ENCODE assay signal across 8 mouse cellular contexts in the genomic region with DNA sequence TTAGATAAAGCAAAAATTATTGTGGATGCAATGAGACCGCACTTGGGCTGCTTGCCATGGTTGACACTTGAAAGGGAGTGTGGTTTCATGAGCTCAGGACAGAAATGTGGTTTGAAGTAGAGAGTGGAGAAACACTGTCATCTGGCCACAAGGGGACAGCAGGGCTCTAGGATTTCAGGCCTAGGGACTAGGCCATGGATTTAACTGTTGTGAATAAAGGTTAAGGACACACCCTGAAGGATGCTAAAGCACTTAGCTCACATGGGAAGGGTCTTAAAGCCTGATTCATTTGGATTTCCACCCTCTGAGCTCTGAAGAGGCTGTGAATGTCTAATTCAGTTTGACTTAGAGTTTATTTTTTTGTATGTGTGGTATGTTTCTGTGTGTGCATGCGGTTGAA. TPM values are rescaled to one million over a fixed set of nuclear protein-coding genes. Genes with fewer than 3 reads are reported as not detected.
DNase-seq lines count a peak whose midpoint lies in the region; ATAC-seq lines count a peak whose summit lies in the region.

No protein-coding gene starts in this region.

- no peaks in the 10 kb centered on the region for H3K36me3 ChIP-seq in kidney, embryonic 14.5 days (ENCODE audit: control insufficient read depth, insufficient read depth, low read length)
- no peaks in the 10 kb centered on the region for H3K36me3 ChIP-seq in lung, embryonic 16.5 days (ENCODE audit: control insufficient read depth, insufficient read depth, low read length)

- H3K4me3 ChIP-seq in kidney, embryonic 14.5 days (ENCODE audit: low read length) = no peak overlapping the region
- no peak overlapping the region for H3K4me3 ChIP-seq in lung, embryonic 16.5 days (ENCODE audit: low read length)

- H3K4me2 ChIP-seq in kidney, embryonic 14.5 days (replicated peaks; ENCODE audit: low read depth, low read length) = no peak overlapping the region
- H3K4me2 ChIP-seq in lung, embryonic 16.5 days (ENCODE audit: low read depth, low read length) = no peak overlapping the region

- H3K4me1 ChIP-seq in kidney, embryonic 14.5 days (ENCODE audit: control insufficient read depth, insufficient read depth, low read length) = 0 out of 2 replicates have a peak, but pooled peaks cover 3% of the 10 kb centered on the region
- peaks cover 16% of the 10 kb centered on the region for H3K4me1 ChIP-seq in lung, embryonic 16.5 days (replicated peaks; ENCODE audit: control insufficient read depth, insufficient read depth, low read length)

- no peaks in the 10 kb centered on the region for H3K27me3 ChIP-seq in kidney, embryonic 14.5 days (ENCODE audit: control insufficient read depth, insufficient read depth, low read length)
- no peaks in the 10 kb centered on the region for H3K27me3 ChIP-seq in lung, embryonic 16.5 days (ENCODE audit: control insufficient read depth, insufficient read depth, low read depth, low read length)

- ATAC-seq in CD4-positive, CD25-positive, alpha-beta regulatory T cell, adult 4 months = no peak
- 0 out of 2 replicates have a peak, but pooled peaks have one; percentile 46 for ATAC-seq in kidney, embryonic 14.5 days (ENCODE audit: low FRiP score, low TSS enrichment)
- ATAC-seq in lung, embryonic 16.5 days (ENCODE audit: low read depth) = peak; percentile 46; the same call in 1 of the 2 replicates

- no peak overlapping the region for H3K27ac ChIP-seq in kidney, embryonic 14.5 days (ENCODE audit: low read depth, low read length)
- H3K27ac ChIP-seq in lung, embryonic 16.5 days (ENCODE audit: low read length) = no peak overlapping the region

- H3K9me3 ChIP-seq in kidney, embryonic 14.5 days (ENCODE audit: control insufficient read depth, low read length) = no peaks in the 10 kb centered on the region
- no peaks in the 10 kb centered on the region for H3K9me3 ChIP-seq in lung, embryonic 16.5 days (ENCODE audit: control insufficient read depth, low read length)

- 80% methylated on average over 2 of the region's 2 CpGs for WGBS in kidney, embryonic 14.5 days
- WGBS in lung, embryonic 16.5 days = 69% methylated on average over 2 of the region's 2 CpGs

- H3K9ac ChIP-seq in kidney, embryonic 14.5 days (ENCODE audit: low read depth, low read length) = no peak overlapping the region
- no peak overlapping the region for H3K9ac ChIP-seq in lung, embryonic 16.5 days (ENCODE audit: low read length)

- DNase-seq in CD4-positive, CD25-positive, alpha-beta regulatory T cell, adult 2 months (ENCODE audit: low read depth, low spot score) = peak; percentile 39
- peak; percentile 52 for DNase-seq in urinary bladder, postnatal 14 days (ENCODE audit: low spot score)
- no peak for DNase-seq in urinary bladder, postnatal 10 days (ENCODE audit: low spot score)
- DNase-seq in gastrocnemius, adult 18-20 months (ENCODE audit: low spot score) = peak; percentile 47
- peak; percentile 64 for DNase-seq in retina, postnatal 1 day

RNA-seq across cellular contexts. Expression of a gene that starts 57.9 kb away (rescaled TPM):
- polyA plus RNA-seq in CD4-positive, CD25-positive, alpha-beta regulatory T cell, adult 4 months (2017; shearing (Covaris generic)) = under 1 TPM; 0.73 to 0.79 TPM
- not detected for total RNA-seq in gastrocnemius, adult 18-20 months (2021)
- polyA plus RNA-seq in kidney, embryonic 14.5 days (2014; fragmentation: Nextera tagmentation; extraction: Ambion mirVana) = 2.9 and 3.8 TPM in 2 replicates
- 3.1 and 3.3 TPM in 2 replicates for polyA plus RNA-seq in lung, embryonic 16.5 days (2015; fragmentation: Nextera tagmentation; extraction: Ambion mirVana)
